In genomic region chr14:93274767-93275166, GRCm38 (mm10) we compare ENCODE assay signal across 18 mouse cellular contexts.
"Had no signal": no experiment of that assay in that cellular context is flagged by ENCODE, and none has a peak within 500 bp of the region (broad histone marks: within the 10 kb centered on the region; RNA-seq: fewer than 3 reads in every experiment).

No protein-coding gene starts in this region.

- DNase-seq: kidney, adult 18-20 months; kidney, adult 9 months; kidney, postnatal 14 days; kidney, postnatal 4 days; liver; lung, adult 2 months; thymus, adult 2 months; thymus, postnatal 14 days; thymus, postnatal 4 days had no signal

- H3K4me3 ChIP-seq: limb, embryonic 10.5 days; limb, embryonic 13.5 days; liver, embryonic 12.5 days; liver, embryonic 15.5 days; midbrain, embryonic 12.5 days; midbrain, embryonic 15.5 days; neural tube, embryonic 12.5 days; neural tube, embryonic 15.5 days had no signal

- H3K27ac ChIP-seq: limb, embryonic 10.5 days; limb, embryonic 13.5 days; liver, embryonic 12.5 days; liver, embryonic 15.5 days; macrophage; midbrain, embryonic 12.5 days; midbrain, embryonic 15.5 days; neural tube, embryonic 12.5 days; neural tube, embryonic 15.5 days had no signal
